Mouse (Mus musculus): ENCODE data around the gene Srxn1. TPM values are rescaled to one million over a fixed set of nuclear protein-coding genes. Genes with fewer than 3 reads are reported as not detected.
"Not testable (repeated sequence)": the region's sequence is repeated elsewhere in the genome, so short reads cannot be mapped to it uniquely, and the experiment has no call there.

Srxn1 gene
- total RNA-seq (2021), result 10 to 100 TPM; 13.4 to 14.8 TPM
- long read RNA-seq, experiment 1, transcript Srxn1-201 (2 exons, 2,812 nt), result major isoform, 11 of 17 reads
- long read RNA-seq, experiment 1, partial matches to known transcripts, result 0 of 17 reads
- long read RNA-seq, experiment 1, other reads (novel, unspliced or antisense), result 1 of 17 reads
- long read RNA-seq, experiment 2, transcript Srxn1-201 (2 exons, 2,812 nt), result major isoform, 14 of 21 reads
- long read RNA-seq, experiment 2, partial matches to known transcripts, result 3 of 21 reads
- long read RNA-seq, experiment 2, other reads (novel, unspliced or antisense), result 0 of 21 reads

DNA sequence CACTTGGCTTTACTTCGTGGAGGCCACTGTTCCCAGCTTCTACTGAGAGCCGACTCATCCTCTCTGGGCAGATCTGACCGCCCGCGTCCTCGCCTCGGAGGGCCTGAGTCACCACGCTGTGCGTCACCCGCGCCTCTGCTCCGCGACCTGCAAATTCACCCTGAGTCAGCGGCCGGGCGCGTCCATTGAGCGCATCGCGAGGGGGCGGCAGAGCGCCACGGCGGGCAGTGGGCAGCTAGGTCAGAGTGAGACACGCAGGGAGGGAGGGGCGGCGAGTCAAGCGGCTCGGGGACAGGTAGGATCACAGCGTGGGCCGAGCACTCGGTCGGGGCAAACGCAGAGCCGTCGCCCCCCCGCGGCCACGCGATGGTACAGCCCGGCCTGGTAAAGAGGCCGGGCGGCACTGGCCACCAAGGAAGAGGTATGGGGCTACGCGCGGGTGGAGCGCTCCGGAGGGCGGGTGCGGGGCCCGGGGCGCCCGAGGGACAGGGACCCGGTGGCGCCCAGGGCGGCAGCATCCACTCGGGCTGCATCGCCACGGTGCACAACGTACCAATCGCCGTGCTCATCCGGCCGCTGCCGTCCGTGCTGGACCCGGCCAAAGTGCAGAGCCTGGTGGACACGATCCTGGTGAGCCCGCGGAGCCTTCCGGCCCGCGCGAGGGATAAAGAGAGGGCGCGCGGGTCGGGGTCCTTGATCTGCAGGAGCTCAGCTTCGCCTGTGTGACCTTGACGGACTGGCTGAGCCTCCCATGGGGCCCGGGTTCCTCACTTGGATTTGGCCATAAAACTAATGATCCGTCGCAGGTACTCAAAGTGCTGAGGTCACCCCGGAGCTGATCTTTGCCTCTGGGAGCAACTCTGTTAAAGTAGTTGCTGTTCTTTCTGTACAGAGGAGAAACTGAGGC lies at the start of gene Srxn1:
TSS of gene Srxn1 (plus strand) at position 199 of the 907 bp plus-strand sequence.
- DNase-seq (ENCODE audit: low spot score in 2 of 2), result peak; percentile 75 to 87

DNA sequence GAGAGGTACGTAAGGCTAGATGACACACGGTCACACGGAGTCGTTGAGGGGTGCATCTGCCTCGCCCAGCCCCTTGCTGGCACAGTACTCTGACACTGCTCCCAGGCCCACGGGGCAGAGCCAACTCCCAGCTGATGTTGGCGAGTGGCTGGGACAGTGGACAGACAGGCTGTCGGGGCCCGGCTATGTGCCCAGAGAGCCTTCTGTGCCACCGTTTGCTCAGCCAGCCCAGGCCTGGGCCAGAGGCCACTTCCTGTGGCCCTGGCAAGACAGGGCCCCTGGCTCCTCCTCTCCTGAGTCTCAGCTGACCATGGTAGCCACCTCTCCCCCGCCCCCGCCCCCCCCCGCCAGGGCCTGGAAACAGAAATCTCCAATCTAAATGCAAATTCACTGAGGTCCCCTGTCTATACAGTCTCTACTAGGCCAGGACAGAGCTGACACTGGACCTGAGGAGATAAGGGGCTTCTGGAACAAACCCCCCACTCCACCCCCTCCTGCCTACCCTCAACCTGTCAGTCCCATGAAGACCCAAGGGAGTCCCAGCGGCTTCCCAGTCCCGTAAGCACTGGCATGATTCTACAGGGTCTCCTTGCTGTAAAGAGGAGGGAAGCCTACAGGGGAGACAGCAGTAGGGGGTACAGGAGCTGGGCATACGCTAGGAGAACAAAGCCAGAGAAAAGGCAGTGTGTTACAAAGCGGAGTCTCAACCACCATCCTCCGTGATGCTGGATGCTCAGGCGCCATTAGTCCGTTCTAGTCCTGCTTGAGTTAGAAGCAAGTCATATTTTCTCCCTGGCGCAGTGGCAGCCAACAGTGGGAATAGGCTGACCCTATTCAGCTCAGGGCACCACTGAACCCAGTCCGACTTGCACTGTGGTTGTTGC lies 48.7 kb upstream of the Srxn1 start:
- DNase-seq (ENCODE audit: low spot score in 2 of 2), result no peak

DNA sequence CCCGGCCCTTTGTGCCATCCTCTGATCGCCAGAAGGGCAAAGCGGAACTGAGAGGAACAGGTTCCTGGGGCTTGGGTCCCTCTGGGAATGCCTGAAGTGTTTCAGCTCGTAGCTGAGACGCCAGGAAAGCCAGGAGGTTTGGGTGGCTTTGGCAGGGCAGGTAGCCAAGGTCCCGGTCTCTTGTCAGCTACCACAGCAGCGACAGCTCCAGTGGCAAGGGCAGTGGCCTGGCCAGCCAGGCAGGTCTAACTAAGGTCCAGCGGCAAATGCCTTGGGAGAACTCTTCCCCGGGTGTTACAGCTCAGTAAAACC lies 48.1 kb upstream of the Srxn1 start:
- no peak for DNase-seq (ENCODE audit: low spot score in 2 of 2)

DNA sequence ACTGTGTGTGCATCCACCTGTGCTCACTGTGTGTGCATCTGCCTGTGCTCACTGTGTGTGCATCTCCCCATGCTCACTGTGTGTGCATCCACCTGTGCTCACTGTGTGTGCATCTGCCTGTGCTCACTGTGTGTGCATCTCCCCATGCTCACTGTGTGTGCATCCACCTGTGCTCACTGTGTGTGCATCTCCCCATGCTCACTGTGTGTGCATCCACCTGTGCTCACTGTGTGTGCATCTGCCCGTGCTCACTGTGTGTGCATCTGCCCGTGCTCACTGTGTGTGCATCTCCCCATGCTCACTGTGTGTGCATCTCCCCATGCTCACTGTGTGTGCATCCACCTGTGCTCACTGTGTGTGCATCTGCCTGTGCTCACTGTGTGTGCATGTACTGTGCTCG lies 42.5 kb upstream of the Srxn1 start:
- not testable (repeated sequence) for DNase-seq (ENCODE audit: low spot score in 2 of 2)

DNA sequence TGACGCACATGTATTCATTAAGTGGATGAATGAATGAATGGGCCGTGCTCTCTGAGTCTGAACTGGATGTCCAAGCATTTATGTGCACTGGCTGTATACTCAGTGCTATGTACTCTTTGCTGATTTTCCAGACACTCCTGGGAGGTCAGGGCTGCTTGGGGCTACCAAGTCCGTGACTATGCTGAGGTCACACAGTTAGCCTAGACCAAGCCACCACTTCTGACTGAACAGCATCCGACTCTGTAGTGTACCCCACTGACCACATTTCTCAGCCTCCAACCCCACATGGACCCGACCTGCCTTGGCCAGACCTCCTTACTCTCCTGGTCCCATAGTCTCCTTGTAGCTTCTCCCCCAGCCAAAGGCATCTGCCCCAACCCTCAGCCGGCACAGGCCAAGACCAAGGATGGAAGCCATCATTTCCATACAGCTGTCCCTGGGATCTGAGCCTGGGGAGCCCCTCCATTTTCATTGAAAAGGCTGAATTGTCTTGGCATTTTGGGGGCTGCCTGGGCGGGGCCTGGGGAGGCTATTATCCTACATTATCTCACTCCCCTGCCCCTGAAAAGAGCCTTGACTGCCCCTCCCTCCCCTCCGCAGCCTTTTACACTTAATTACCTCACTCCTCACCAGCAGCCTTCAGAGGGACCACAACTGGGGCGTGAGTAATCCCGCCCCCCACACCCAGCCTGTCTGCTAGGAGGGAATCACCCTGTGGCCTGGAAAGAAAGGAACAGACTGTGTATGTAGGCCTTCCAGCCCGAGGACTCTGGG lies 36.5 kb upstream of the Srxn1 start:
- DNase-seq (ENCODE audit: low spot score in 2 of 2), result no peak

DNA sequence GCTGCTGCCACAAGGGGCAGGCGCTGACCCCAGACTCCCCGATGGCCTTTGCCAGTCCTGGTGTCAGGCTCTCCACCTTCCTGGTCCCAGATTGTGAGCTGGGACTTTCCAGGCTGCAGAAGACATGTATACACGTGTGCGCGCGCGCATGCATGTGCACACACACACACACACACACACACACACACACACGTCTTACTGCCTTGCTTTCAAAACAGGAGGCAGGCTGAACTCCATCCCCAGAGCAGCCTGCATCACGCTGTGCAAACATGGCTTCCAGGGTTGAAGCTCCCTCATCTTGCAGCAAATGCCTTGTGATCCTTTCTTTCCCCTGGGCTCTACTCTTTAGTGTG lies 35.9 kb upstream of the Srxn1 start:
- DNase-seq (ENCODE audit: low spot score in 2 of 2), result no peak

DNA sequence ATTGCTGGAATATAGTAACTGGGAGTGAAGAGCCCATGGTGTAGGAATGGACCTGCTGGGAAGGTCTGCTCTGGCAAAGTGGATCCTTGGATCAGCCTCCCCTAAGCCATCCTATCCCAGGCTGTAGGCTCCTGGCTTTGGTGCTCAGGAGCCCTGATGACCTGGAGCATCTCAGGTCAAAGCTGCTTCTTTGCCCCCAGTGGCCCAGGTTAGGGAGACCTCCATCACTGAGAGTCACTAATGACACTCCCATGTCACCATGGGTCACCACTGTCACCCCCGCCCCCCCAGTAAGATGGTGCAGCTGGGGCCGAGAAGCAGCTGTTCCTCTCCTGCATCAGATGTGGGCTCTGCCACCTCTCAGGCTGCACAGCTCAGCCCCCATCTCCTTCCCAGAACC lies 35.4 kb upstream of the Srxn1 start:
- no peak for DNase-seq (ENCODE audit: low spot score in 2 of 2)

DNA sequence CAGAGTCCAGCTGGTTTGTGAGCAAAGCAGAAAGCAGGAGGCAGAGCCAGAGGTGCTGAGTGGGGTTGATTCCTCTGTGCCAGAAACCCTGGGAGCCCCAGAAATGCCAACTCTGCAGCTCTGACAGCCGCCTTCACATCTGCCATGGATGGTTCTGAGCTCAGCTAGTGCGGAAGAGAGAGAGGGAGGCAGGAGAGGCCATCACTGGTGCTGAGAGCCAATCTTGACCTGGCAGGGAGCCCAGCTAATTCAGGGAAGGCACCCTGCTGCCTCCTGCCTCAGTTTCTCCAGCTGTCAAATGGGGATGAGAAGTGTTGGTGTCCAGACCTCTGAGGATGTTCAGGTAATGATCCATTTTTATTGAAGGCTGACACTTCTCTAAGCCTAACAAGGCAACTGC lies 30.8 kb upstream of the Srxn1 start:
- no peak for DNase-seq (ENCODE audit: low spot score in 2 of 2)

DNA sequence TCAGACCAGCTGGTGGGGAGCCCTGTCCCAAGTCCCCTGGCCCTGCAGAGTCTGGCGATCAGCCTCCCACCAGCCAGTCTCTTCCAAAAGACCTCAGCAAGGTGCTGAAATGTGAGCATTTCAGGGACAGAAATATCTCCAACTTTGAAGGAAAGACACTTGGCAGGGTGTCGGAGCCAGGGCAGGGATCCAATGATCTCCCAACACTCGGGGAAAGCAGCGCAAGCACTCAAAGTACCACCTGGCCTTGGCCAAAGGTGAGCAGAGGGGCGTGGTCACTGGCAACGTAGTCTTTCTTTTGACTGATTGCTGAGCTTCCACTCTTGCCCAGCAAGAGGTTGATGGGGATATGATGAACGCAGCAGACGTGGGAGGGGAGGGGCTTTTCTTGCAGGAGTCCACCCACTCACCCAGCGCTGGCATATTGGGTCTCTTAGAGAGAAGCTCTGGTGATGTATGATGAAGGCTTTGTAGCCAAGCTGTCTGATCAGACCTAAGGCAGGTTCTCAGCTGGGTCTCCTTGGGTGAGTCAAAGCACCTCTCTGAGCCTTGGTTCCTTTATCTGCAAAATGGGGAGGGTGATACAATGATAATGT lies 29.9 kb upstream of the Srxn1 start:
- DNase-seq (ENCODE audit: low spot score in 2 of 2), result no peak

DNA sequence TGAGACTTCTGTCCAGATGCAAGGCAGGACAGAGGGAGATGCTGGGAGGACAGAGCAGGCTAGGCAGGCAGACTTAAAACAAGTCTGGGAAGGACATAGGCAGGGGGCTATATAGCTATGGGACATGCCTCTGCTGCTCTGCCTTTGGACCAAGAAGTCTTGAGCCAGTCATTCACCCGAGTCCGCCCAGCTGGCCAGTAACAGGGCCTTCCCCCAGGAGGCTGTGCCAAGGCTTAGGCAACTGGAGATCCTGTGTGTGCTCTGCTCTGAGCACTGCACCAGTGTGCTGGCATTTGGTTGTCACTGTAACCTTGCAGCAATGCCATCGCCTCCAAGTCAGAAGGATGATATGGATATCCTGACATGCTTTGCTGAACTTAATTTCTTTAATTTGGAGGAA lies 28.0 kb upstream of the Srxn1 start:
- DNase-seq (ENCODE audit: low spot score in 2 of 2), result no peak

DNA sequence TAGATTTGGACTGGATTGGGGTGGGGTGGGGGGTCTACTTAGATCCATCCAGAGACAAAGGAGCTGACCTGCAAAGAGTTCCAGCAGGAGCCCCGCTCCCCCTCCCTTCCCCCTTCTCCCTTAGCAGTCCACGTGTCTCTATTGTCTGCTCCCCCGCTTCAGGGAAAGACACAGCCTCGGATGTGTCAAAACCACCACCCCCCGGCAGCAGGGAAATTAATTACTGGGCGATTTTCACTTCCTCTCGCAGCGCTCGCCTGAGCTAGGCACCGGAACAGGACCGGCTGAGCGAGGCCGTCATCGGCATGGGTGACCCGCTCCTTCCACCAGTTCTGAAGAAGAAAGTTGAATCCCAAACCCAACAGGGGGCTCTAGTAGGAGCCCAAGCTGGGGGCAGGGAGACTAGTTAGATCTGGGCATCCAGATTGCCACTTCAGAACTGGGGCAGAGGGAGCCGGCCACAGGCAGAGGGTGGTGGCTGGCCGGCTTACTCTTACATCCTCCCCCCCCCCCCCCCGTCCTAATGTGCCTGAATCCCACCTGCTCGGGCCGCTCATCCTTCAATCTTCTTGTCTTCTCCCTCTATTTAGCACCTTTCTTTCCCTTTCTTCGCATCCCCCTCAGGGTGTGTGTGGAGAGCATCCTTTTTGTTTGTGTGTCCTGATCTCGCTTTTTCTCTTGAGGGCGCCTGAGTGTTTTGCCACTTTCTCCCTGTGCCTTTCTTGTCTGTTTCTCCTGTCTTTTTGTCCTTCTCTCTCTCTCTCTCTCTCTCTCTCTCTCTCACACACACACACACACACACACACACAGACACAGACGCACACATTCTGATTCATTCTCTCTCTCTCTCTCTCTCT lies 24.4 kb upstream of the Srxn1 start, which contains the start of gene Scrt2:
TSS of gene Scrt2 (plus strand) at position 845 of the 857 bp plus-strand sequence.
- DNase-seq (ENCODE audit: low spot score in 2 of 2), result no peak

DNA sequence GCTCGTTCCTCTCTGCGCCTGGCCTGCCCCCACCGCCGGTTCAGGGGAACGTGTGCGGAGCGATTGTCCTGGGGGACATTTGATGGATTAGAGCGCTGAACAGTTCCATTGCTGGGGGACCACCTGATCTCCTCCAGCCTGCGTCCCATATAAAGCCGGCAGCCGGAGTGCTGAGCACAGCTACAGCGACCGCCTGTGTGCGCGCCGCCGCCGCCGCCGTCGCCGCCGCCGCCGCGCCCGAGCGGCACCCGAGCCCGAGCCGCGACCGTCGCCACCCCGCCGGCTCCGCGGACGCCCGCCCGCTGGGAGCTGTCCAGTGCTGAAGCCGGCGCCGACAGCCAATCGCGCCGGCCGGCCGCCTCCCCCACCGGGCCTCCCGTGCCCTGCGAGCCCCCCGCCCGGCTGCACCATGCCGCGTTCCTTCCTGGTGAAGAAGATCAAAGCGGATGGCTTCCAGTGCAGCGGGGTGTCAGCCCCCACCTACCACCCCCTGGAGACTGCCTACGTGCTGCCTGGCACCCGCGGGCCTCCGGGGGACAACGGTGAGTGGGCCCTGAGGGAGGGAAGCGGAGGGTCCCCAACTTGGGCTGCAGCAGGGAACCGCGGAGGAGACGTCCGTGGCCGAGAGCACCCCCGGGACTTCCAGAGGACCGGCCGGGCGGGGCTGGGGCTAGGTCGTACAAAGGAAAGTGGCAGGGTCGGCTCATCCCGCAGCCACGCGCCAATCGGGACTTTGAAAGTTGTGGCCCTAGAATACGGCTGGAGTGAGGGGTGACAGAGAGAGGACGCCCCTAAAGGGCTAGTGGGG lies 23.5 kb upstream of the Srxn1 start:
- peak; percentile 74 to 87 for DNase-seq (ENCODE audit: low spot score in 2 of 2)

DNA sequence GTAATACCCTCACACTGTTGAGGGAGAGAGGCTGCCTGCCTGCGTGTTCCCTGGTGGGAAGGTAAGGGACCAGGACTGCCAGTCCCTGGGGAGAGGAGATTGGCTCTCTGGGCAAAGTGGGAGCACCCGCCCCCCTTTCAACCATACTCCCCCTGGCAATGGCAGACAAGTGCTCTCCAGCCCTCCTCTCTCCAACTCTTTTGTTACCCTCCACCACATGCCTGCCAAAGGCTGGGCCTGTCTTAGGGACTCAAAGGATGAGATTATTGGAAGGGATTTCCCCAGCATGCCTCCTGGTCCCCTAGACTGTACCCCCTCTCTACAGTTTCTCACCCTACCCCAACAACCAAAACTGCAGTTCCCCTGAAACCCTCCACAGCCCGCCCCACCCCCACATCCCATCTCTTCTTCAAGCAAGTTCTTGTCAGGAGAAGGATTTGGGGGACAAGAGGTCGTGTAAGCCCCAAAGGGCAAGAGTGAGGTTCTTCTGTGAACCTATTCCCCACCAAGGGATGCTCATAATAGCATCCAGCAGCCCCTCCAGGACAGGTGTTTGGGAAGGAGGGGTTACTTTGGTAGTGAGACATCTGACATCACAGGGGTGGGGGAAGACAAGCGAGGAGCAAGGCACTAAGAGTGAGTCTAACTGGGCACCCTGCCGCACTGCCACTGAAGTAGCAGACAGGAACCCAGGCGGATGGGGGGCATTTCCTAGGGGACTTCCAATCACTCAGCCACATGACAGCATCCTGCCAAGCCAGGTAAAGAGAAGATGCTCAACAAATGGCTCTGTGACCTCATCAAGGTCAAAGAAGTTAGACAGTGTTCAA lies 22.6 kb upstream of the Srxn1 start:
- DNase-seq (ENCODE audit: low spot score in 2 of 2), result no peak

DNA sequence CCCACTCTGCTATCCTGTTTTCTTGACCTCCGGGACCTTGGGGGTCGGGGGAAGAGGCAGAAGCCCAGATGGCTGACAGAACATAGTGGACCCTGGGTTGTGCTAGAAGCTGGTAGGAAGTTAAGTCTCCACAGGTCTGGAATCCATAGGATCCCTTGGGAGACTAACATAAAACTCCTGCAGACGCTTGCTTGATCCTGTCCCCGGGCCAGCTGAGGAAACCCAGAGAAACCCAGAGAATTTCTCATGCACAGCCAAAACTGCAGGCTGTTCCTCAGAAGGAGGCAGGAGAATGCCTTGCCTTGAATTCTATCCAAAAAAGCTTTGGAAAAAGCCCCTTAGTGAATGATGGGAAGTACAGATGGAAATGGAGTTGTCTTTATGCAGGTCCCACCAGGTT lies 21.9 kb upstream of the Srxn1 start:
- DNase-seq (ENCODE audit: low spot score in 2 of 2), result no peak

DNA sequence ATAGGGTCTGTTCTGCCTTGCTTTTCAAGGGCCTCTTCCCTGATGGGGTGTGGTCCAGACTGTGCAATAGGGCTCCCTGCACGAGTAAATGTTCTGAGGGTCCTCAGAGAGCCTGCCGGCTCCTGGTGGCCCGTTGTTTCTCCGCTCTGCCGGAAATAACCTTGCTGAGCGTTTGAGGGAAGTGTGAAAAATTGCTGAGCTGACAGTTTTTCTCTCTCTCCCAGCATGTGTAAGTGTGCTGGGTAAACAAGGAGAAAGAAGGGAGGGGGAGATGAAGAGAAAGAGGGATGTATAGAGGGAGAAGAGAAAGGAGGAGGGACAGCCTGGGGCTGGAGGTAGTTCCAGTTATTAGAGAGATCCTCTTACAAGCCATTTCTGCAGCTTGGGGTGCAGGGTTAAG lies 21.0 kb upstream of the Srxn1 start:
- DNase-seq (ENCODE audit: low spot score in 2 of 2), result no peak

DNA sequence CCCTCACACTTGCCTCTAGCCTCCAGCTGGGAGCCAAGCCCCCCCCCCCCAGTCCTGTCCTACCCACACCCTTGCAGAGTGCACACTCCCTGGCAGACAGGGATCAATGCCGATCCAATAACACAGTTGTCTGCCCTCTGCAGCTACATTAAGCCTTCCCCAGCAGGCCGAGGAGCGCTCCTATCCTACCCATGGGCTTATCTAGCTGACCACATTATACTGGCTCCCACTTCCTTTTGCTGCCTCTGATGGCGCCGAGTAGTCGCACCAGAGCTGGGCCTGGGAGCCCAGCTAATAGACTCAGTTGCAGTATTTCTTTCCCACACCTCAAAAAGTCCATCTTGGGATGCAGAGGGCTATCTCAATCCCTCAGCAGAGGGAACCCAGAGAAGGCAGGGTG lies 19.9 kb upstream of the Srxn1 start:
- no peak for DNase-seq (ENCODE audit: low spot score in 2 of 2)

DNA sequence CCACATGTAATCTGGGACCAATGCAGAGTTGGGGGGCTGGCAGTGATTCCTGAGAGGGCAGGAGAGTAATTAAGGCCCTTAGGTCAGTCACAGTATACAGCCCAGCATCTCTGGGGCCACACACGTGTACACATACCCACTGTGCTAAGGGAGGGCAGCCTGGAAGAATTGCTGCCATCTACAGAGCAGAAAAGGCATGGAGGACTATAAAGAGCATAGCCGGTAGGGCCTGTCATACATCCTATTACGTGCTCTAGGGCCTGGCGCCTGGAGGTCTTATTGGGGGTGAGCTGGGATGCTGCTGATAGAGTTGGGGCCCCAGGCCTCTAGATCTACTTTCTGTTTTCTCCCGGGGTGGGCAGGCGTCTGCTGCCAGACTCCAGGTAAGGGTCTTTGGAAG lies 18.9 kb upstream of the Srxn1 start:
- DNase-seq (ENCODE audit: low spot score in 2 of 2), result no peak

DNA sequence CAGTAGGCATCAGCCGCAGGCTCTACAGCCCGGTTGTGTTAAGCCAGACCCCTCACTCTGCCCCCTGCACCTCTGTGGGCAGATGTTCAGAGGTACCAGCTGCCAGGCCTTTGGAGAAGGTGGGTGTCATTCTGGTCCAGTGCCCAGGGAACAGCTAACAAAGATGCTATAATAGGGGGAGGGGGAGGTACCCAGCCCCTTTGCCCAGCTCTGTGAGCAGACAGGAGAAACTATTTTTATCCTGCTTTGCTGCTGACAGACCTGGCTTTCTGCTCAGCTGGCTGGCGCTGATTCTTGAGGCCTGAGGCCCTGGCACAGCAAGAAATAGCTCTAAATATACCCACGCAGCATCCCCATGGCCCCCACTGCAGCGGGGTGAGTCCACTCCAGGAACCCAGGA lies 18.2 kb upstream of the Srxn1 start:
- DNase-seq (ENCODE audit: low spot score in 2 of 2), result no peak
